Mouse (Mus musculus) mouse embryonic stem cell (cell line): ENCODE measurements at regions not wholly inside any gene's neighbourhood (a gene's known extent, or its start where the extent isn't known, plus 50 kb on each side); places are given as distances from the start of the nearest gene placed in this dataset.
"Not testable (repeated sequence)": the region's sequence is repeated elsewhere in the genome, so short reads cannot be mapped to it uniquely, and the experiment has no call there.

ENCODE experiments used
- in situ Hi-C, 2 experiments: fragments of 300-500 bp; cut with MboI; formaldehyde crosslinking; loops; 1 replicate in 1 of 2; 3 replicates in 1 of 2; pipeline ENCODE4 v1.14.3; 2019 to 2020; ENCODE audit warnings: low sequenced_read_pairs in 2 of 2, low pct_unique_long_range_greater_than_20kb in 1 of 2, mixed read lengths in 1 of 2; ENCODE audit not compliant: unreplicated experiment in 1 of 2

- in situ Hi-C loops = not testable (repeated sequence)
Measured at GRCm38 (mm10) chr8:71823655-71824622, 57.9 kb upstream of the Zfp709 start.

GRCm38 (mm10) chr8:71822749-71823148 is 59.1 kb upstream of the Zfp709 start:
- in situ Hi-C loops = not testable (repeated sequence)

- in situ Hi-C loops = loop anchor here in 1 of 2 experiments (5.0 kb wide), 1 partner anchor 643 kb away; no protein-coding TSS in a partner anchor
Measured at GRCm38 (mm10) chr8:71819936-71820335, 61.9 kb upstream of the Zfp709 start.

GRCm38 (mm10) chr8:71819381-71819780 is 62.4 kb upstream of the Zfp709 start:
- in situ Hi-C loops = loop anchor here in 1 of 2 experiments (5.0 kb wide), 1 partner anchor 642 kb away; no protein-coding TSS in a partner anchor

GRCm38 (mm10) chr8:71816272-71817034 is 65.4 kb upstream of the Zfp709 start:
- in situ Hi-C loops = loop anchor here in 1 of 2 experiments (5.0 kb wide), 1 partner anchor 639 kb away; no protein-coding TSS in a partner anchor

- in situ Hi-C loops = loop anchor here in 1 of 2 experiments (5.0 kb wide), 1 partner anchor 639 kb away; no protein-coding TSS in a partner anchor
Measured at GRCm38 (mm10) chr8:71815813-71816212, 66.0 kb upstream of the Zfp709 start.

- in situ Hi-C loops = loop anchor here in 1 of 2 experiments (5.0 kb wide), 1 partner anchor 638 kb away; no protein-coding TSS in a partner anchor
Measured at GRCm38 (mm10) chr8:71814740-71815514, 66.9 kb upstream of the Zfp709 start.

GRCm38 (mm10) chr8:71813889-71814288 is 67.9 kb upstream of the Zfp709 start:
- in situ Hi-C loops = not testable (repeated sequence)

- in situ Hi-C loops = not testable (repeated sequence)
Measured at GRCm38 (mm10) chr8:71813239-71813638, 68.6 kb upstream of the Zfp709 start.

- in situ Hi-C loops = not testable (repeated sequence)
Measured at GRCm38 (mm10) chr8:71807788-71808187, 74.0 kb upstream of the Zfp709 start.

GRCm38 (mm10) chr8:71804586-71804985 is 77.2 kb upstream of the Zfp709 start:
- in situ Hi-C loops = not testable (repeated sequence)

- in situ Hi-C loops = not testable (repeated sequence)
Measured at GRCm38 (mm10) chr8:71802226-71802625, 76.7 kb upstream of the Fcho1 start.

- in situ Hi-C loops = loop anchor here in 1 of 2 experiments (25.0 kb wide), 1 partner anchor 577 kb away; no protein-coding TSS in a partner anchor
Measured at GRCm38 (mm10) chr8:71789031-71789460, 63.5 kb upstream of the Fcho1 start.

GRCm38 (mm10) chr8:71780624-71781023 is 55.1 kb upstream of the Fcho1 start:
- in situ Hi-C loops = loop anchor here in 1 of 2 experiments (25.0 kb wide), 1 partner anchor 568 kb away; no protein-coding TSS in a partner anchor

- in situ Hi-C loops = loop anchor here in 1 of 2 experiments (25.0 kb wide), 1 partner anchor 568 kb away; no protein-coding TSS in a partner anchor
Measured at GRCm38 (mm10) chr8:71779824-71780223, 54.3 kb upstream of the Fcho1 start.

- in situ Hi-C loops = loop anchor here in 1 of 2 experiments (25.0 kb wide), 1 partner anchor 567 kb away; no protein-coding TSS in a partner anchor
Measured at GRCm38 (mm10) chr8:71779380-71779779, 53.9 kb upstream of the Fcho1 start.

- in situ Hi-C loops = loop anchor here in 1 of 2 experiments (25.0 kb wide), 1 partner anchor 567 kb away; no protein-coding TSS in a partner anchor
Measured at GRCm38 (mm10) chr8:71778916-71779315, 53.4 kb upstream of the Fcho1 start.
